Mouse (Mus musculus): ENCODE results near the gene Fam198a. TPM values are rescaled to one million over a fixed set of nuclear protein-coding genes. Genes with fewer than 3 reads are reported as not detected.

Gene Fam198a
- polyA plus RNA-seq, 1 experiment: 3.7 TPM

GRCm38 (mm10) chr9:121926634-121927405 lies 24.0 kb upstream of the Fam198a start:
- DNase-seq (ENCODE audit: low read depth): no peak

- no peak for DNase-seq (ENCODE audit: low read depth)
These were observed 23.1 kb upstream of the Fam198a start for GRCm38 (mm10) chr9:121927721-121928120.

DNA sequence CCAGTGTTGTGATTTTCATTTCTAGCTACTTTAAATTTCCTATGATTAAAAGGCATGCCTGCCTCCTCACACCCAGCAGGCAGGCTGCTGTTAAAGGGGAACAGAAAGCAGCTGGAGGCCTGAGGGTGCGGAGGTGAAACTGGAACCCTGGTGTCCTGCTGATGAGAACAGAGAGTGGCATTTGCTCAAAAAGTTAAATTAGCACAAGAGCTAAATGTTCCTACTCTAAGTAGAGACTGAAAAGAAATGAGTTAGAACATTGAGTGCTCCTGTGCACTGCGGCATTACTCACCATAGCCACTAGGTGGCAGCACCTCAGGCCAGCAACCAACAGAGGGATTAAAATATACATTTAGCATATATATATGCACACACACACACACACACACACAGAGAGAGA lies 22.3 kb upstream of the Fam198a start:
- DNase-seq (ENCODE audit: low read depth): no peak

DNA sequence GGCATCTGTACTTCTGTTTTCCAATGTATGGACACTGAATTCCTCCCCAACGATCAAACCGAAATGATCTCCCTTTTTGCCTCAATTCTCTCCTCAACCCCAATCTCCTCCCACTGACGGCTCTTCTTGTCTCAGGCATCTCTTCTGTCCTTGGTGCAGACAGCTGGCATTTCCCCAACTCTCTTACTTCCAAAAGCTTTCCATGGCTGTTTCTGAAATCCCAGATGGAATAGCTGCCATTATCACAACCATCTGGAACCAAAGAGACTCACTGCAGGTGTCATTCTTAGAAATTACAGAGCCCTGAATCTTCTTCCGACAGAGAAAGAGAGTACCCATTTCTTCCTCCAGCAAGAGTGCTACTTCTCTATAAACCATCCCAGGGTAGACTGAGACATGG lies 15.9 kb upstream of the Fam198a start:
- DNase-seq (ENCODE audit: low read depth): no peak

DNA sequence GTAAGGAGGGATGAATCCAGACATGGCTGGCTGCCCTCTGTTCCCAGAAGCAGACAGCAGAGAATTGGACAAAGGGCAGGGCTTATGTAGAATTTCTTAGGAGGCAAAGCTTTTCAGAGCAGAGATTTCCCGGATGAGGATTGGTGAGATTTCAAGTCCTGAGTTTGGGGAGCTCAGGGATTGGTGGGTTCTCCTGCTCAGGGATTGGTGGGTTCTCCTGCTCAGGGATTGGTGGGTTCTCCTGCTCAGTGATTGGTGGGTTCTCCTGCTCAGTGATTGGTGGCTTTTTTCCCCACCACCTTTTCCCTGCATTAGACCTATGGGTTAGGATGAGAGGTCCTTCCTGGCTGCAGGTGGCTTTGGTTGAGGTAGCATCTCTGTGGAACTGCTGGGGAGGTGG lies 13.8 kb upstream of the Fam198a start:
- DNase-seq (ENCODE audit: low read depth): no peak

DNA sequence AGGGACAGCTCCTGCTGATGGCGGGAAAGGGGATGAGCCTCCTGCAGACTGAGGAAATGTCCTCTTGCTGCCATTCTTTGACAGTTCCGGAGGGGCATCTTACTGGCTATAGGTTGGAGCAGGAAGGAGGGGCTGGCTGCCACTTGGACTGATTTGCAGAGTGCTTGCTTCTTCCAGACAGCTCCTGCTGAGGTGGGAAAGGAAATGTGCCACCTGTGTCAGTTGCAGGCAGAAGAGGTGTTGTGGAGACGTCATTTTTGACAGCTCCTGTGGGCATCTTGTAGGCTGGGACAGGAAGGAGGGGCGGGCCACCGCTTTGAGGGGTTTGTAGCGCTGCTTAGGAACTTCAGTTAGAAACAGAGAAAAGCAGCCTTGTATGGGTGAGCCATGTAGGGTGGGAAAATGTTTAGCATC lies 13.3 kb upstream of the Fam198a start:
- DNase-seq (ENCODE audit: low read depth): no peak

GRCm38 (mm10) chr9:121937944-121938355 lies 12.8 kb upstream of the Fam198a start:
- DNase-seq (ENCODE audit: low read depth): no peak

- no peak for DNase-seq (ENCODE audit: low read depth)
These were observed 7.8 kb upstream of the Fam198a start for GRCm38 (mm10) chr9:121943005-121943404.

DNA sequence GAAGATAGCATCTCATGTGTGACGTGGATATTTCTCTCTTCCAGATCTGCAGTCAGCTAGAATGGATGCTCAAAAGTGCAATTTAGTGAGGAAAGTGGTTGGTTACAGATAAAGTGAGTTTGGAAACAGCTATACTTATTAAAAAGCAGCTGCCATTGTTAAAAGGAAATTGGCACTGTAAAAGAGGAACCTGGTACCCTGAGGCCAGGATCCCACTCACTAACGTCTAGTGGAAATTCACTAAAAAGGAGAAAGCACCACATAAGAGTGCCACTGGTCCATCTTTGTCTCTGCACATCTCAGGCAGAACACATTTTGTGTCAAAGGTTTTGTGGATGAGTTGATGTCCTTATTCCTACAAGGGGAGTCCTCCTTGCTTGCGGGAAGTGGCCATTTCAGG lies 7.2 kb upstream of the Fam198a start:
- DNase-seq (ENCODE audit: low read depth): no peak

DNA sequence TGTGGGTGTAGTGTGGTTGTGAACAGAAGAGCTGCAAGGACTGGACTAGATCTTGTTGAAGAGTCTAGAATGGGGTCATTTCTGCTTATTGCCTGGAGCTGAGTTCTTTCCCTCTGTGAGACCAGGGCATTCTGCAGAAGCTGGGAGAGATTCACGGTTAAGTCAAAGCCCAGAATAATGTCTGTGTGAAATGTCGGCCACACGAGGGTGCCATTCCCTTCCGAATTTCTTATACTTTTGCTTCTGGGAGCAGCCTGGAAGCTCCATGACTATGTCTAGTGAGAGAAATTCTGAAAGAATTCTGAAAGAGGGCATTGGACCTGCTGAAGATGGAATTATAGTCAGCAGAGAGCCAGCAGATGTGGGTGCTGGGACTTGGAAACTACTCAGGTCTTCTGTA lies 3.0 kb upstream of the Fam198a start:
- no peak for DNase-seq (ENCODE audit: low read depth)

- DNase-seq (ENCODE audit: low read depth): no peak
These were observed 2.4 kb upstream of the Fam198a start for GRCm38 (mm10) chr9:121948431-121948830.

DNA sequence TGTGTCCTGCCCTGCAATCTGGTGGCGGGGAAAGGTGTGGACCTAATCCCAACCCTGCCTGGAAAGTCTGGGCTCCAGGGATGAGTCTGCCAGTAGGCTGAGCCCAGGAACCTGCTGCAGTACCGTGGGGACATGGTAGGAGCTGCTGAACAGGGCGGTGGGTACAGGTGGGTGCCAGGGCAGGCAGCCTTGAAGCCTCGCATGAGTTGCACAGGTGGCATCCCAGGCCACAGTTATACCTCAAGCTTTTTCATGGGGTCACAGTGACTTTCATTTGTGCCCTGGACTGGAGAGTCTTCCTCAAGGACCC lies 281 bp downstream of the Fam198a start:
- DNase-seq (ENCODE audit: low read depth): no peak

- no peak for DNase-seq (ENCODE audit: low read depth)
These were observed 1.8 kb downstream of the Fam198a start for GRCm38 (mm10) chr9:121952596-121952995.

- DNase-seq (ENCODE audit: low read depth): no peak
These were observed 9.3 kb downstream of the Fam198a start for GRCm38 (mm10) chr9:121959966-121960635.

- no peak for DNase-seq (ENCODE audit: low read depth)
These were observed 14.2 kb downstream of the Fam198a start for GRCm38 (mm10) chr9:121964941-121965340.

- no peak for DNase-seq (ENCODE audit: low read depth)
These were observed 17.5 kb downstream of the Fam198a start for GRCm38 (mm10) chr9:121968258-121968657.

DNA sequence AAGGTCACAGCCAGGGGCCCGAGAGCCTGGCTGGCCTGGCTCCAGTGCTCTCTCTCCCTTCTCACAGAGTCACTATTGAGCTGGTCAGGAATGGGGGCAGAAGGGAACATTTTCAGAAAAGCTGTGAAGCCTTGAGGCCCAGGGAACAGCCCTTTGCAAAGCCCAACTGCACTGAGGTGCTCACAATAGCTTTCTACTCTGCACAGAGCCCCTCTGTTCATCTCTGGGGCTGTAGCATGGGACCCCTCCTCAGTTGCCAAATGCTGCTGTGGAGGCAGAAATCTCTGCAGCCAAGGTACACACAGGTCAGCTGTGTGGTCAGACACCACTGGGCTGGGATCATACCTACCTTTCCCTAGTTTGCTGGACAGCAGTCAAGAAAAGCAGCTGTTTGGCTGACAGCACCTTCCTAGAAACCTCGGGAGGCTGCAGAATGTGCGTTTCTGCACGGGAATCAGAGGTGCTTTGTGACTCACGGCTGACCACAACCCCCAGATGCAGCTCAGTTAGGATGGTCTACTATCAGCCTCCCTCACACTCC lies 19.1 kb downstream of the Fam198a start:
- no peak for DNase-seq (ENCODE audit: low read depth)

DNA sequence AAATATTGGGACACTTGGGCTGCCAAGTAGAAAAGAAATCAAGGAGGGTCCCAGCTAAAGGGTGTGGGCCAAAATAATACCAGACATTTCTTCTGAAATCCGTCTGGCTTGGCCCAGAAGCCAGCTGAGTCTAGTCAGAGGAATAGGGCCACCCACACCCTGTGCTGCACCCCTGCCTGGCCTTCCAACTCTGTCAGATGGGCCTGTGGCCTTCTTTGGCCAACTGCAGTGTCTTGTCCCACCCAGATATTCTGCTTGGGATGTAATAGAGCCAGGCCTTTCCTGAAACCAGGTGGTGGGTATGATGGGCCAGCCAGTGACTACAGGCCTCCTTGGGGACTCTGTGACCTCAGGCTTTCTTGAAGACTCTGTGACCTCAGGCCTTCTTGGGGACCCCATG lies 22.4 kb downstream of the Fam198a start:
- no peak for DNase-seq (ENCODE audit: low read depth)

GRCm38 (mm10) chr9:121974141-121974986 lies 23.6 kb downstream of the Fam198a start:
- no peak for DNase-seq (ENCODE audit: low read depth)

DNA sequence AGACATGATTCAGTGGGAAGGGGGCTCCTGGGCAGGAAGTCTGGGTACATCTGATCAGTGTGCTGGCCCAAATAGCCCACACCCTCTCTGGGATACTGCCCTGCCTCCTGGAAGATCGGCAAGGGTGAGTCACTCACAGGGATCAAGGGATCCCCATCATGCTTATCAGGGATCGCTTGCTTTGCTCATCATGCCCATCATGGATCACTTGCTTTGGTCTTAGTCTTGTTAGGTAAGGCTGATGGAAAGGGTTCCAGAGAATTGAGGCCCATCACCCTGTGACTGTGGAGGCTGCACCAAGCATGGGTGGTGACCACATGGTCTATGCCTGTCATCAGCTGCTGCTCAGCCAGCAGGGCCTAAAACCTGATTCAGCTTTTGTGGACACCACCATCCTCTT lies 24.5 kb downstream of the Fam198a start:
- DNase-seq (ENCODE audit: low read depth): no peak

DNA sequence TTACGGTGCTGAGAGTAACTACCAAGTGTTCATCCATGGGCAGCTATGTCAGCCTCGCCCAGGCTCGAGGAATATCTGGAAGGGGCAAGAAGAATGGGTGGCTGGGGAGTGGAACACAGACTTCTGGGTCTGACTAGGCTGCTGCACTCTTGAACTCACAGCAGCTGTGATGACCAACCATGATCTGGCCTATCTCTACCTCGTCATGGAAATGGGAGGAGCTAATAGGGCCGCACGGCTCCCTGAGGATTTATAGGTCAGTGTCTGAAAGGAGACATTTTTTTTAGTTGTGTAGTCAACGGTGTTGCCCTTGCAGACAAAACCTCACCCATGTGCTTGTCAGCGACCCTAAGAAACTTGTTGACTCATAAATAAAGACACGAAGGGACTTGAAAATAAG lies 30.3 kb downstream of the Fam198a start:
- DNase-seq (ENCODE audit: low read depth): no peak

GRCm38 (mm10) chr9:121981466-121982105 lies 30.8 kb downstream of the Fam198a start:
- DNase-seq (ENCODE audit: low read depth): no peak

Measured in gonadal fat pad, adult 2 months (tissue).